Mouse (Mus musculus) embryonic stem cell, embryonic (primary cell): Measurements from ENCODE around the gene Cul4a.

Experiments
- CTCF ChIA-PET, 4 experiments: fragments of 300-600 bp in 2 of 4; fragments of 350-600 bp in 2 of 4; sonication (Branson Sonifier 250); formaldehyde crosslinking; loops; one replicate each; lab custom pipeline; 2022; ENCODE audit warnings: inconsistent platforms in 2 of 4; lab: Charles Lee
- POLR2A ChIA-PET, 4 experiments: fragments of 300-600 bp in 2 of 4; fragments of 350-600 bp in 2 of 4; sonication (Branson Sonifier 250); formaldehyde crosslinking; loops; one replicate each; lab custom pipeline; 2022; ENCODE audit warnings: antibody characterized with exemption in 4 of 4, inconsistent platforms in 1 of 4; lab: Charles Lee

Gene Cul4a

GRCm38 (mm10) chr8:13159377-13159881 lies 54.0 kb downstream of the Cul4a start:
- POLR2A ChIA-PET = interaction anchor here (0.6 to 13.8 kb wide), 67 partner anchors 8 to 807 kb away, joined by 3 to 210 read pairs (median 4); partner anchors contain the start of genes Cul4a (in 3 of the 4), Dcun1d2 (in 3 of the 4), Pcid2 (in 3 of the 4) and Tmco3 (in 3 of the 4)

GRCm38 (mm10) chr8:13160691-13161090 lies 55.3 kb downstream of the Cul4a start:
- ChIA-PET POLR2A (interaction anchor here in 3 of 4 experiments (0.8 to 13.8 kb wide), 26 partner anchors 9 to 233 kb away, joined by 3 to 210 read pairs (median 5); partner anchors contain the start of genes Cul4a (in 2 of the 3), Grtp1 (in 2 of the 3), Pcid2 (in 2 of the 3) and Dcun1d2 (in 1 of the 3)), CTCF (no interaction called here)

More at GRCm38 (mm10) chr8:13159377-13159881, 54.0 kb downstream of the Cul4a start:
- CTCF ChIA-PET = interaction anchor here in 2 of 4 experiments (0.6 to 0.9 kb wide), 3 partner anchors 10 to 248 kb away, joined by 3 to 7 read pairs (median 3); no protein-coding TSS in a partner anchor

GRCm38 (mm10) chr8:13162098-13162497 lies 56.7 kb downstream of the Cul4a start:
- ChIA-PET CTCF (interaction anchor here in 2 of 4 experiments (0.7 to 1.3 kb wide), 3 partner anchors 125 to 170 kb away, joined by 3 to 4 read pairs (median 3); no protein-coding TSS in a partner anchor), POLR2A (interaction anchor here (1.0 to 13.8 kb wide), 27 partner anchors 8 to 291 kb away, joined by 3 to 210 read pairs (median 4); partner anchors contain the start of genes Grtp1 (in 2 of the 4), Adprhl1 (in 1 of the 4), Cul4a (in 1 of the 4) and Dcun1d2 (in 1 of the 4))

GRCm38 (mm10) chr8:13163563-13163962 lies 58.1 kb downstream of the Cul4a start:
- POLR2A ChIA-PET = interaction anchor here in 3 of 4 experiments (0.6 to 13.8 kb wide), 31 partner anchors 6 to 289 kb away, joined by 3 to 210 read pairs (median 4); partner anchors contain the start of genes Cul4a (in 2 of the 3), Grtp1 (in 2 of the 3), Pcid2 (in 2 of the 3) and Adprhl1 (in 1 of the 3)
- CTCF ChIA-PET = interaction anchor here in 2 of 4 experiments (0.6 to 1.4 kb wide), 2 partner anchors 12 to 43 kb away, joined by 3 to 7 read pairs; no protein-coding TSS in a partner anchor

- ChIA-PET CTCF (interaction anchor here in 3 of 4 experiments (0.6 to 1.4 kb wide), 3 partner anchors 12 to 49 kb away, joined by 3 read pairs; no protein-coding TSS in a partner anchor), POLR2A (interaction anchor here in 3 of 4 experiments (0.7 to 13.8 kb wide), 21 partner anchors 8 to 65 kb away, joined by 3 to 210 read pairs (median 5); partner anchors contain the start of genes Grtp1 (in 2 of the 3), Cul4a (in 1 of the 3) and Pcid2 (in 1 of the 3))
Measured at GRCm38 (mm10) chr8:13164361-13164760, 58.9 kb downstream of the Cul4a start.

GRCm38 (mm10) chr8:13170510-13170909 lies 65.1 kb downstream of the Cul4a start:
- POLR2A ChIA-PET = interaction anchor here in 3 of 4 experiments (0.6 to 5.0 kb wide), 5 partner anchors 10 to 258 kb away, joined by 3 to 42 read pairs (median 5); partner anchors contain the start of gene Lamp1 (in 1 of the 3)
- CTCF ChIA-PET = interaction anchor here in 1 of 4 experiments (0.7 kb wide), 1 partner anchor 47 kb away, joined by 6 read pairs; no protein-coding TSS in a partner anchor

- ChIA-PET POLR2A (interaction anchor here (0.6 to 11.3 kb wide), 17 partner anchors 8 to 355 kb away, joined by 3 to 210 read pairs (median 5); partner anchors contain the start of genes Lamp1 (in 2 of the 4) and Grtp1 (in 1 of the 4)), CTCF (interaction anchor here in 1 of 4 experiments (0.7 kb wide), 1 partner anchor 18 kb away, joined by 5 read pairs; no protein-coding TSS in a partner anchor)
Measured at GRCm38 (mm10) chr8:13174305-13174704, 68.9 kb downstream of the Cul4a start.

- POLR2A ChIA-PET = interaction anchor here in 3 of 4 experiments (0.6 to 11.3 kb wide), 13 partner anchors 10 to 51 kb away, joined by 3 to 210 read pairs (median 12); partner anchors contain the start of genes Lamp1 (in 2 of the 3) and Grtp1 (in 1 of the 3)
Measured at GRCm38 (mm10) chr8:13174811-13175210, 69.4 kb downstream of the Cul4a start.

GRCm38 (mm10) chr8:13175650-13176049 lies 70.2 kb downstream of the Cul4a start:
- ChIA-PET POLR2A (interaction anchor here (0.7 to 11.3 kb wide), 27 partner anchors 9 to 112 kb away, joined by 3 to 210 read pairs (median 5); partner anchors contain the start of genes Lamp1 (in 2 of the 4) and Grtp1 (in 1 of the 4)), CTCF (interaction anchor here in 3 of 4 experiments (0.6 to 1.2 kb wide), 6 partner anchors 12 to 117 kb away, joined by 3 to 4 read pairs (median 3); partner anchors contain the start of gene Lamp1 (in 1 of the 3))

More at GRCm38 (mm10) chr8:13174811-13175210, 69.4 kb downstream of the Cul4a start:
- CTCF ChIA-PET = no interaction called here

GRCm38 (mm10) chr8:13177173-13177852 lies 71.9 kb downstream of the Cul4a start:
- POLR2A ChIA-PET = interaction anchor here in 3 of 4 experiments (0.6 to 11.3 kb wide), 17 partner anchors 11 to 242 kb away, joined by 3 to 210 read pairs (median 10); partner anchors contain the start of genes Lamp1 (in 2 of the 3) and Grtp1 (in 1 of the 3)
- CTCF ChIA-PET = interaction anchor here in 2 of 4 experiments (0.6 to 0.7 kb wide), 2 partner anchors 13 to 82 kb away, joined by 3 read pairs; no protein-coding TSS in a partner anchor

GRCm38 (mm10) chr8:13178137-13178536 lies 72.7 kb downstream of the Cul4a start:
- ChIA-PET POLR2A (interaction anchor here in 3 of 4 experiments (0.7 to 11.3 kb wide), 15 partner anchors 10 to 427 kb away, joined by 3 to 210 read pairs (median 18); partner anchors contain the start of genes Lamp1 (in 3 of the 3) and Grtp1 (in 1 of the 3)), CTCF (interaction anchor here in 1 of 4 experiments (0.8 to 1.1 kb wide), 2 partner anchors 10 to 76 kb away, joined by 4 read pairs; partner anchors contain the start of gene Adprhl1)

- CTCF ChIA-PET = interaction anchor here in 3 of 4 experiments (0.6 to 1.3 kb wide), 5 partner anchors 19 to 113 kb away, joined by 3 to 7 read pairs (median 3); no protein-coding TSS in a partner anchor
- POLR2A ChIA-PET = interaction anchor here in 3 of 4 experiments (0.8 to 11.3 kb wide), 17 partner anchors 8 to 110 kb away, joined by 3 to 210 read pairs (median 10); partner anchors contain the start of genes Lamp1 (in 2 of the 3), Adprhl1 (in 1 of the 3) and Grtp1 (in 1 of the 3)
Measured at GRCm38 (mm10) chr8:13179482-13179881, 74.1 kb downstream of the Cul4a start.

GRCm38 (mm10) chr8:13179948-13180347 lies 74.5 kb downstream of the Cul4a start:
- POLR2A ChIA-PET = interaction anchor here in 2 of 4 experiments (0.7 to 11.3 kb wide), 14 partner anchors 7 to 126 kb away, joined by 3 to 210 read pairs (median 14); partner anchors contain the start of genes Adprhl1 (in 1 of the 2), Grtp1 (in 1 of the 2) and Lamp1 (in 1 of the 2)

GRCm38 (mm10) chr8:13180408-13180807 lies 75.0 kb downstream of the Cul4a start:
- ChIA-PET POLR2A (interaction anchor here in 2 of 4 experiments (0.7 to 11.3 kb wide), 10 partner anchors 8 to 125 kb away, joined by 3 to 210 read pairs (median 12); partner anchors contain the start of genes Adprhl1 (in 1 of the 2), Grtp1 (in 1 of the 2) and Lamp1 (in 1 of the 2)), CTCF (interaction anchor here in 2 of 4 experiments (0.6 to 1.2 kb wide), 4 partner anchors 34 to 58 kb away, joined by 3 to 7 read pairs (median 4); no protein-coding TSS in a partner anchor)

More at GRCm38 (mm10) chr8:13179948-13180347, 74.5 kb downstream of the Cul4a start:
- CTCF ChIA-PET = interaction anchor here in 3 of 4 experiments (0.6 to 1.2 kb wide), 4 partner anchors 34 to 112 kb away, joined by 3 to 7 read pairs (median 4); no protein-coding TSS in a partner anchor

- ChIA-PET CTCF (interaction anchor here in 1 of 4 experiments (0.8 to 1.2 kb wide), 3 partner anchors 28 to 39 kb away, joined by 3 to 4 read pairs (median 3); no protein-coding TSS in a partner anchor), POLR2A (interaction anchor here in 3 of 4 experiments (1.1 to 11.3 kb wide), 9 partner anchors 7 to 28 kb away, joined by 3 to 210 read pairs (median 7); partner anchors contain the start of genes Grtp1 (in 1 of the 3) and Lamp1 (in 1 of the 3))
Measured at GRCm38 (mm10) chr8:13180911-13181690, 75.7 kb downstream of the Cul4a start.
